Mouse (Mus musculus) MEL (cell line): ENCODE data around the gene Rsrc1.
A peak's percentile ranks its signal among the peaks of the same experiment; 100 is the strongest.

ENCODE experiments used
- CTCF ChIP-seq, 3 experiments: IDR thresholded peaks in 2 of 3; conservative IDR thresholded peaks in 1 of 3; 2 replicates each; pipeline ENCODE4 v1.5.1; 2011 to 2012; ENCODE audit warnings: low read length in 3 of 3, low read depth in 2 of 3, mild to moderate bottlenecking in 2 of 3, improper control_type of control experiment in 1 of 3, inconsistent platforms in 1 of 3, mixed read lengths in 1 of 3, moderate library complexity in 1 of 3; ENCODE audit not compliant: control insufficient read depth in 1 of 3, insufficient read depth in 1 of 3, poor library complexity in 1 of 3, severe bottlenecking in 1 of 3
- E2F4 ChIP-seq: IDR thresholded peaks from 2 replicates; pipeline ENCODE4 v1.6.1; 2011; ENCODE audit warnings: low read depth, low read length, improper control_type of control experiment, borderline replicate concordance
- EP300 ChIP-seq, 2 experiments: IDR thresholded peaks; 2 replicates each; pipeline ENCODE4 v1.6.1; 2011; ENCODE audit warnings: improper control_type of control experiment in 2 of 2, low read length in 2 of 2, low read depth in 1 of 2, mild to moderate bottlenecking in 1 of 2
- MAZ ChIP-seq: IDR thresholded peaks from 2 replicates; pipeline ENCODE4 v1.6.1; 2012; ENCODE audit warnings: low read depth, mild to moderate bottlenecking, inconsistent platforms, low read length, improper control_type of control experiment
- MEF2A ChIP-seq: IDR thresholded peaks from 2 replicates; pipeline ENCODE4 v1.6.1; 2014; ENCODE audit warnings: low read depth, mild to moderate bottlenecking, inconsistent platforms, low read length, improper control_type of control experiment; ENCODE audit not compliant: poor library complexity, insufficient replicate concordance, severe bottlenecking; ENCODE audit errors: extremely low read depth
- NELFE ChIP-seq: IDR thresholded peaks from 2 replicates; pipeline ENCODE4 v1.6.1; 2011; ENCODE audit warnings: low read depth, low read length, improper control_type of control experiment
- POLR2A ChIP-seq, 2 experiments: IDR thresholded peaks; 2 replicates each; pipeline ENCODE4 v1.6.1; 2011 to 2012; ENCODE audit warnings: low read length in 2 of 2, mild to moderate bottlenecking in 2 of 2, control low read depth in 1 of 2, improper control_type of control experiment in 1 of 2, low read depth in 1 of 2, moderate library complexity in 1 of 2; ENCODE audit not compliant: control insufficient read depth in 1 of 2, insufficient read depth in 1 of 2, poor library complexity in 1 of 2
- POLR2AphosphoS2 ChIP-seq: IDR thresholded peaks from 2 replicates; pipeline ENCODE4 v1.6.1; 2011; ENCODE audit warnings: low read length, improper control_type of control experiment
- POLR2AphosphoS5 ChIP-seq: IDR thresholded peaks from 2 replicates; pipeline ENCODE4 v1.6.1; 2012; ENCODE audit warnings: low read depth, borderline replicate concordance, mild to moderate bottlenecking, inconsistent platforms, low read length, moderate library complexity, mixed read lengths
- ZNF384 ChIP-seq: IDR thresholded peaks from 2 replicates; pipeline ENCODE4 v1.6.1; 2012; ENCODE audit warnings: low read depth, mild to moderate bottlenecking, inconsistent platforms, low read length, improper control_type of control experiment

DNA sequence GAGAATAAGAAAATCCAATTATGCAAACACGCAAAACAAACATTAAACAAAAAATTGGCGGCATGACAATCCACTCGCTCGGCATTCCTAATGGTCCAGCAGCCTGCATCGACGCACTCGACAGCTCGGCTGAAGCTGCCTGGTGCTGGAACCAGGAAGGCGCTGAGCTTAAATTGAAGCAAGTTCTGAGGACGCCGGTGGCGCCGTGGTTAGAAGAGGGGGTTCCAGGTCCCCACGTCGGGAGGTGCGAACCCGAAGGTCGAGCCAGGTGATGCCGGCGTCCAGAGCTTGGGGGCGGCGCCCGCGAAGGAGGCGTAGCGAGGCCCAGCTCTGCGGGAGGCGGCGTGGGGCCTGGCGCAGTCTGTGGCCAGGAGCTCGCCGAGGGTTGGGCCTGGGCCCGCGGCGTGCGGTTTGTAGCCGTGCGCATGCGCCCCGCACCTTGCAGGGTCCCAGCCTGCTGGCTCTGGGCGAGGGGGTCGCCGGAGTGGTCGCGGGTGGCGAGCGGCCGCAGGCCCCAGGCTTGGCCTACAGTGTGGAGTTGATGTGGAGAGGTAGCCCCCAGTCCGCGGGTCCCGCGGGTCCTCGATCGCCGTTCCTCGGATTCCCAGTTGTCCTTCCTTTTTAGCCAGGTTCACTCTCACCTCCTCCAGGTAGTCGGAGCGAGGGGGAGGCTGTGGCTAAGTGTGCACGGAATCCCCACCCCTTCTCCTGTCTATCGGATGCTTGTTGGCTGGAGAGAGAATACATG lies 4.5 kb downstream of the Rsrc1 start:
- no peak for TF ChIP-seq CTCF (IDR thresholded peaks at IDR 0.05 in 2 of 3, conservative IDR thresholded peaks at IDR 0.05 in 1 of 3; ENCODE audit: control insufficient read depth in 1 of 3, insufficient read depth in 1 of 3, low read depth in 2 of 3, low read length in 3 of 3, poor library complexity in 1 of 3, severe bottlenecking in 1 of 3)
- TF ChIP-seq NELFE, result peak; percentile 60; the same call in 1 of the 2 replicates
- TF ChIP-seq E2F4, result no peak
- TF ChIP-seq MAZ, result no peak
- TF ChIP-seq ZNF384, result no peak
- no peak for TF ChIP-seq EP300 (IDR thresholded peaks at IDR 0.05; ENCODE audit: low read depth in 1 of 2, low read length in 2 of 2)
- no peak for TF ChIP-seq POLR2AphosphoS2
- peak; percentile 69 to 73; a peak in 3 of 4 replicates for TF ChIP-seq POLR2A (IDR thresholded peaks at IDR 0.05; ENCODE audit: control insufficient read depth in 1 of 2, insufficient read depth in 1 of 2, low read depth in 1 of 2, low read length in 2 of 2, poor library complexity in 1 of 2)
- TF ChIP-seq MEF2A, result no peak
- no peak for TF ChIP-seq POLR2AphosphoS5
